Mouse (Mus musculus) liver, embryonic 16.5 days (tissue): ENCODE results near the gene Mcu. TPM values are rescaled to one million over a fixed set of nuclear protein-coding genes. Genes with fewer than 3 reads are reported as not detected.

Source experiments
- ATAC-seq: fragments of 200-750 bp; cut with Nextera tagmentation; 2 replicates; pipeline ENCODE4 v1.8.0; 2017; ENCODE audit warnings: low read depth, mild to moderate bottlenecking, moderate number of reproducible peaks, moderate library complexity
- H3K27ac ChIP-seq: fragments of 300-500 bp; sonication (generic); 2 replicates; pipeline ENCODE4 v1.5.1; 2014; ENCODE audit warnings: mild to moderate bottlenecking, low read length
- H3K27me3 ChIP-seq: fragments of 300-500 bp; sonication (generic); 2 replicates; pipeline ENCODE4 v1.6.1; 2014; ENCODE audit warnings: low read depth, low read length, mixed read lengths; ENCODE audit not compliant: control insufficient read depth, insufficient read depth
- H3K36me3 ChIP-seq: fragments of 300-500 bp; sonication (generic); 2 replicates; pipeline ENCODE4 v1.6.1; 2014; ENCODE audit warnings: mild to moderate bottlenecking; ENCODE audit not compliant: control insufficient read depth, insufficient read depth
- H3K4me1 ChIP-seq: fragments of 300-500 bp; sonication (generic); 2 replicates; pipeline ENCODE4 v1.6.1; 2014; ENCODE audit warnings: low read depth, low read length, mixed read lengths; ENCODE audit not compliant: control insufficient read depth
- H3K4me2 ChIP-seq: fragments of 300-500 bp; sonication (generic); 2 replicates; pipeline ENCODE4 v1.6.1; 2014; ENCODE audit warnings: low read depth, low read length, mixed read lengths
- H3K4me3 ChIP-seq: fragments of 300-500 bp; sonication (generic); 2 replicates; pipeline ENCODE4 v1.5.1; 2014; ENCODE audit warnings: low read depth, mild to moderate bottlenecking, low read length
- H3K9ac ChIP-seq: fragments of 300-500 bp; sonication (generic); 2 replicates; pipeline ENCODE4 v1.6.1; 2014; ENCODE audit warnings: low read depth, low read length
- H3K9me3 ChIP-seq: fragments of 300-500 bp; sonication (generic); replicated peaks from 2 replicates; pipeline ENCODE4 v1.6.1; 2016; ENCODE audit warnings: low read length; ENCODE audit not compliant: control insufficient read depth
- whole genome bisulfite sequencing: fragments of 180-500 bp; shearing (Covaris S2); extraction: QIAGEN DNeasy Blood & Tissue Kit; methylation state at CpG from one replicate; pipeline ENCODE4 v1.1.7; 2014; ENCODE audit not compliant: insufficient replicate concordance; 5-methylcytosine and 5-hydroxymethylcytosine counted together
- polyA plus RNA-seq: library from polyadenylated mRNA; unstranded; fragments of >200 nt; fragmentation: Nextera tagmentation; extraction: Ambion mirVana; gene quantifications from 2 replicates; pipeline ENCODE4 v1.2.1, GENCODE M21; 2015

Mcu gene
- polyA plus RNA-seq, 1 experiment from 2014 or later, result 11.7 TPM

DNA sequence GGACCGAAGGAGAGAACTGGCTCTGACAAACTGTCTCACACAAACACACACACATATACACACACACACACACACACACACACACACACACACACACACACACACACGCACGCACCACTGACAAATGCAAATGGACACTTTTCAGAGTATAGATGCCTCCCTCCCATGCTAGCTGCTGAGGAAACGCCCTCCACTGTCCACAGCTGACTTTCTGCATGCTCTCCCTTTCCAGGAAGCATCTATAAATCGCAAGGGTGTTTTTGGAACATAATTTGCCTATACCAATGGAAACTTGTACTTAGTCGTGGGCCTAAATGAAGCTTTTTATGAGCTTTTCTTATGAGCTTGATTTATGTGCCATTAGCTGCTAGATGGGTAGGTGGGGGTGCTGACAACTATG lies 46.1 kb downstream of the Mcu start:
- H3K9me3 ChIP-seq, result no peaks in the 10 kb centered on the region
- no peak overlapping the region for H3K9ac ChIP-seq
- H3K27me3 ChIP-seq, result no peaks in the 10 kb centered on the region
- no peak overlapping the region for H3K4me3 ChIP-seq
- ATAC-seq, result no peak
- no peaks in the 10 kb centered on the region for H3K36me3 ChIP-seq
- 35% methylated on average over 6 of the region's 6 CpGs for WGBS
- H3K4me2 ChIP-seq, result no peak overlapping the region
- H3K27ac ChIP-seq, result no peak overlapping the region
- H3K4me1 ChIP-seq, result peaks cover 18% of the 10 kb centered on the region

DNA sequence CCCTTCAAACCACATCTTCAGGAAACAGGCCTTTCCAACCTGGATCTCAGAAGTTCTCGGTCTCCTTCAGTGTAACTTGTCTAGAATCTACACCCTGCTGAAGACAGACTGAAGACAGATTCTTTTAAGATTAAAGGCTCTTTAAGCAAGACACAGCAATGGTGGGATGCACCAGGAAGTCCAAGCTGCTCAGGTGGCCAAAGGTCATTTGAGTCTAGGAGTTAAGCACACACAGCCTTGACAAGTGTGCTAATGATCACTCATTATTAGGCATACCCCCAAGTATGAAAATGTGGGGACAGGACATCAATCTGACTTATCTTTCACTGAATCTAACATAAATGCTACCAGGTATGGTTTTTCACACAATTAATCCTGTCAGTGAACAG lies 47.0 kb downstream of the Mcu start:
- no peak for ATAC-seq
- WGBS, result 63% methylated on average over 1 of the region's 1 CpGs
- no peaks in the 10 kb centered on the region for H3K36me3 ChIP-seq
- H3K27me3 ChIP-seq, result no peaks in the 10 kb centered on the region
- H3K4me2 ChIP-seq, result no peak overlapping the region
- no peak overlapping the region for H3K27ac ChIP-seq
- H3K4me3 ChIP-seq, result no peak overlapping the region
- peaks cover 18% of the 10 kb centered on the region for H3K4me1 ChIP-seq
- H3K9me3 ChIP-seq, result no peaks in the 10 kb centered on the region
- H3K9ac ChIP-seq, result no peak overlapping the region

DNA sequence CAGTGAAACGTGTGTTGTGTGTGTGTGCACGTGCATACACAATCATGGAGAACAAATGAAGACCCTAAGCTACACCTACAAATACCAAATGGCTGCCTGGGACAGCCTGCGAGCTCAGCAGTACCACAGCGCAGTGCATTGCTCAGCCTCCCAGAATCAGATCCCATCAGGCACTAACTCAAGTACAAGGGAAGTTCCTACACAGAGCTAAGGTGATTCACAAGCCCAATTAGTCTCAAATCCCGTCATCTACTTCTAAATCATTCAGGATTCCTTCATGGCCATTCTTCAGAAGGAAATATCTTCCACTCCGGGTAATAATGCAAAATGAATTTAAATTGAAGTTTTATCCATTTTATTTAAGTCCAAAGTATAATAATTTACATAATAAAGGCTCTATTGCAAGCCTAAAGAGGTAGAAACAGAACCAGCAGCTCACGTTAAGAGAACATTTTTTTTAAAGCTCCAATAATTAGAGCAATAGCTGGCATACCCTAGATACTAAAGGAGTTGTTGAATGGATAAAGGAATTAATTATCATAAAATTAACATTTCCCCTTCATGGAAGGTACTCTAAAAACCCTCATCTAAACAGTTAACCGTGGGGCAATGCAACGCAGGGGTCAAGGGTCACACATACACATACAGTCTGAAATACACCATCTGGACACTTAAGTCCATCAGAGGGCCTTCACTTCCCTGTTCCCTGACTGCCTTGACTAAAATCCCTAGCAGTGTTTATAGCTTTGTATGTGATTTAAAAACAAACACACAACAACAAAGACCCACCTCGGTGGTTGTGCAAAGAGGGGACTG lies 47.6 kb downstream of the Mcu start:
- H3K4me2 ChIP-seq, result no peak overlapping the region
- H3K36me3 ChIP-seq, result no peaks in the 10 kb centered on the region
- H3K27me3 ChIP-seq, result no peaks in the 10 kb centered on the region
- H3K9ac ChIP-seq, result no peak overlapping the region
- ATAC-seq, result no peak
- no peak overlapping the region for H3K27ac ChIP-seq
- no peaks in the 10 kb centered on the region for H3K9me3 ChIP-seq
- 63% methylated on average over 10 of the region's 10 CpGs for WGBS
- no peak overlapping the region for H3K4me3 ChIP-seq
- H3K4me1 ChIP-seq, result peaks cover 18% of the 10 kb centered on the region

DNA sequence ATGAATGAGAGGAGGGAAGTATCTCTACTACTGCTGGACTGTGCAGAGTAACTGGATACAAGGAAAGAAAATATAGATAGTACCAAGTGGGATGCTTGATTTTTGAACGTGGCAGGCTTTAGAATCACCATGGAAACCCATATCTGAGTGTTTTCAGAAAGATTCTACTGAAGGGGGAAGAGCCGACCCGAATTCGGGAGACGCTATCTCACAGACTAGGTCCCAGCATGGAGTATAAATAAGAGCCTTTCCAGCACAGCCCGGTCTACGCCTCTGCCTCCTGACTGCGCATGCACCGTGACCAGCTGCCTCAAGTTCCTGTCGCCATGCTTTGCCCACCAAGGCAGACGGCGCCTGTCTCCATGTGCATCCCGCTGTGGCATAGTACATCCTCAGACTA lies 49.5 kb downstream of the Mcu start:
- Histone ChIP-seq H3K27me3 (no peaks in the 10 kb centered on the region), H3K36me3 (no peaks in the 10 kb centered on the region), H3K4me3 (no peak overlapping the region), H3K9ac (no peak overlapping the region), H3K9me3 (no peaks in the 10 kb centered on the region), H3K4me2 (no peak overlapping the region), H3K4me1 (peaks cover 15% of the 10 kb centered on the region), H3K27ac (no peak overlapping the region)
- ATAC-seq, result no peak
- 78% methylated on average over 13 of the region's 13 CpGs for WGBS

DNA sequence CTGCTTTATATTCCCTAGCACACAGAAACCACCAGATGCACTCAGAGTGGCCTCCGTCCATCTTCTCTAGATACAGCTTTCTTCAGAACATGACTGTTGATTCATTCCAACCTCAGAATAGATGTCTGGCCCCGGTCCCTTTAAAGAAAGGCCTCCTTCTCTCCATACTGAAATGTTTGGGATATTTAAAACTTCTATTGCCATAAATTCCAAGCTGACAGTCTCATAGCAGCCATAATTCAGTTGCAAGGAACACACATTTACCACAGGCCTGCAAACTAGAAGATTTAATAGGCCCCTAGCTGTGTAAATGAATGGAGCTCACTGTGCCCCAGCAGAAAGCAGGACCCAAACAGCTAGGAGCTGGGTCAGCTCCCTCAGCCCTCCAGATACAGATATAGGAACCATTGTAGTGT lies 50.5 kb downstream of the Mcu start:
- no peak for ATAC-seq
- Histone ChIP-seq H3K9me3 (no peaks in the 10 kb centered on the region), H3K9ac (no peak overlapping the region), H3K27ac (no peak overlapping the region), H3K27me3 (no peaks in the 10 kb centered on the region), H3K4me1 (peaks cover 7% of the 10 kb centered on the region), H3K36me3 (no peaks in the 10 kb centered on the region), H3K4me3 (no peak overlapping the region), H3K4me2 (no peak overlapping the region)
- WGBS, result 64% methylated on average over 2 of the region's 2 CpGs

DNA sequence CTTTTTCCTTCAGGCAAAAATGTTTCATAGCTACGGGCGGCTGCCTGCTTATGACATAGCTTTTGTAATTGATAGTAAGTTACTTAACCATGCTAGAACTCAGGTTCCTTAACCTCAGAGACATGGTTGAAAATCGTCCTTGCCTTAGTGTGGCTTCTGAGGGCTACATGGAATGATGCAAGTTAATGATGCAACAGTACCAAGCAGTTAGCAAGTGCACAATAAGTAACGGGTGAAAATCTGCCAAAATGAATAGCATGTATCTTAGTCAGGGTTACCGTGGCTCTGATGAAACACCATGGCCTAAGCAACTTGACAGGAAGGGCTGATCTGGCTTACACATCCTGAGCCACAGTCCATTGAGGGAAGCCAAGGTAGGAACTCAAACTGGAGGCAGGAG lies 51.9 kb downstream of the Mcu start:
- ATAC-seq, result no peak
- Histone ChIP-seq H3K4me1 (no peaks in the 10 kb centered on the region; the same call in 1 of the 2 replicates), H3K27ac (no peak overlapping the region), H3K4me3 (no peak overlapping the region), H3K4me2 (no peak overlapping the region), H3K9me3 (no peaks in the 10 kb centered on the region), H3K27me3 (no peaks in the 10 kb centered on the region), H3K9ac (no peak overlapping the region), H3K36me3 (no peaks in the 10 kb centered on the region)
- 49% methylated on average over 5 of the region's 5 CpGs for WGBS

DNA sequence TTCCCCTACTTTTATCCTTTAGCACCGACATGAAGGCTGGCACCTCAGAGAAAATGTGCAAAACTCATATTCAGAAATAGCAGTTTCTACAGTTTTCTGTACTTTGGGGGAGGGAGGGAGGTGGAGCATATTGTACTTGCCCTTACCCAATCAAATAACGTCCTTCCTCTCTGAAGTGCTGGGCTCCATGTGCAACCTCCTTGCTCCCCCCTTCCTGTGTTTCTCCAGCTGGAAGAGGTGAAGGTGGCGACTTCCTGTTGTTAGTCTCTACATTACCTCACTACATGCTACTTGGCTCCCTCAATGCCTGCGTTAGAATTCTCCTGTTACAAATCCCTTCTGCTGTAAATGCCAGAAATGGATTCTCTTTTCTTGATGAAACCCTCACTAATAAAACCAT lies 54.0 kb downstream of the Mcu start:
- no peak overlapping the region for H3K4me3 ChIP-seq
- H3K9ac ChIP-seq, result no peak overlapping the region
- no peaks in the 10 kb centered on the region for H3K27me3 ChIP-seq
- no peak overlapping the region for H3K4me2 ChIP-seq
- H3K9me3 ChIP-seq, result no peaks in the 10 kb centered on the region
- H3K4me1 ChIP-seq, result no peaks in the 10 kb centered on the region
- H3K27ac ChIP-seq, result no peak overlapping the region
- no peaks in the 10 kb centered on the region for H3K36me3 ChIP-seq
- 46% methylated on average over 4 of the region's 4 CpGs for WGBS
- no peak; the same call in 1 of the 2 replicates for ATAC-seq

DNA sequence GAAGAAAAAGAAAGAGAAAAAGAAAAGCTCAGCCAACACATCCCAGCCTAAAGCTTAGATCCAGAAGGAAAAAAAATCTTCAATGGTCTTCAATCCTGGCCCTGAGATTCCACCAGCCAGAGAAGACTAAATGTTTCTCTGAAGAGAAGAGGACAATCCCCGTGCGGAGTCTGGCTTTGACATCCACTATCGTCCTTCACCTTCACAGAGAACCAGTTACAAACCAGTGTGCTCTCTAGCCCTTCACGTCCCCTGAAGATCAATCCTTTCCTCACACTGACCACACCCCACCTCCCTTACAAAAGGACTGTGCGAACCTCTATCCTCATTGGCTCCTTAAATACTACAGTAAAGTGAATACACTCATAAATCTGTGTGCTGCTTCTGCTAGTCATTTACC lies 56.4 kb downstream of the Mcu start:
- Histone ChIP-seq H3K9ac (no peak overlapping the region), H3K4me1 (no peaks in the 10 kb centered on the region; the same call in 1 of the 2 replicates), H3K4me2 (no peak overlapping the region), H3K27me3 (no peaks in the 10 kb centered on the region), H3K36me3 (no peaks in the 10 kb centered on the region), H3K4me3 (no peak overlapping the region), H3K9me3 (no peaks in the 10 kb centered on the region), H3K27ac (no peak overlapping the region)
- no peak for ATAC-seq
- 74% methylated on average over 5 of the region's 5 CpGs for WGBS

DNA sequence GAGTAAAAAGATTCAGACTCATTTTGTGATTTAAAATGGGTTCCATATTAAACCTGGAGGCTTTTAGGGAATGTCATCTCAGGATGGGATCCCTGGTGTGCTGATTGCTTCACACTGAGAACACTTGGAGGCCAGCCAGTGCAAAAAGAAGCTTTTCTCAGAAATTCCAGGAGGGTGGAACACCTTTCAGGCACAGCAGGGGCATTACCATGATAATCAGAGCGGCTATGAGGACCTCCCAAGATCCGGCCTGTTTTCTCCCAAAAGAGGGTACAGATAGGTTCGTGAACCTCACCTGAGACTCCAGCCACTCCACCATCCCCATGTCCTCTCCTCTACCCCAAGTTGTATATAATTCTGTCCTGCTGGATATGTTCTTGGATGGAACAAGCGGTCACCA lies 57.9 kb downstream of the Mcu start:
- H3K9me3 ChIP-seq, result no peaks in the 10 kb centered on the region
- no peak for ATAC-seq
- H3K4me3 ChIP-seq, result no peak overlapping the region
- H3K27ac ChIP-seq, result no peak overlapping the region
- WGBS, result 57% methylated on average over 4 of the region's 4 CpGs
- H3K4me1 ChIP-seq, result no peaks in the 10 kb centered on the region; the same call in 1 of the 2 replicates
- no peak overlapping the region for H3K9ac ChIP-seq
- H3K27me3 ChIP-seq, result no peaks in the 10 kb centered on the region
- H3K36me3 ChIP-seq, result no peaks in the 10 kb centered on the region
- no peak overlapping the region for H3K4me2 ChIP-seq
